Mouse (Mus musculus) lung, postnatal 4 days (tissue): ENCODE data around the gene Tnfrsf26.

Experiments
- DNase-seq, 2 experiments: peaks; one replicate each; pipeline ENCODE4 v3.0.0; 2021

The Tnfrsf26 gene

DNA sequence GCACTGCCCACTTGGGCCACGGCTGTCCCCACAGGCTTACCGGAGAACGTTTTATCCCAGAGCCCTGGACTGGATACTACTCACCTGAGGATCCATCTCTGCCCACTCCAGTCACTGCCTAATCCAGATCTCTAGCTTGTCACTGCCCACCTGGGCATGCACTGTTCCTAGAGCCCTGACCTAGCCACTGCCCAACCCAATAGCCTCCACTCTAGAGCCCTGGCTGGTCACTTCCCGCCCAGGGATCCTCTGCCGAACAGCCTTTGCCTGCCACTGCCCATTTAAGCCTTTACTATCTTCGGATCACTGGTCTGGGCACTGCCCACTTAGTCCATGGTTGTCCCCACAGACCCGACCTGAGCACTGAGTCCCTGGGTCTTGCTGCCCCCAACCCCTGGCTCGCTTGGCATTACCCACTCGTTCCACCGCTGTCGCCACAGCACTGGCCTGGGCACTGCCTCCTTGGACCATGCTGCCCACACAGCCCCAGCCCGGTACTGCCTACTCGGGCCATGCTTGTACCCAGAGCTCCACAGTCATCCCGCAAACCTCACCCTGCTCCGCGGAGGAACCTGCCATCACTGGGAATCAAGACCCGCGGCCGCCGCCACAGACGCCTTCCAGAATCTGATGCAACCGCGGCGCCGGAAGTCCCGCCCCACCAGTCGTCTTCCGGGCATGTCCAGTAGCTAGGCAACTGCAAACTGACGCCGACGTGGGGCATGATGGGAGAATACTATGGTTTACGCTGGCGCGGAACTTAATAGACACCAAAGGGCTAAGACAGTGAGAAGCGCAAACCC lies 28.9 kb downstream of the Tnfrsf26 start, which contains the start of gene Cars:
Gene Cars (minus strand): TSS at position 663 of the 803 bp plus-strand sequence.
- DNase-seq = peak; percentile 96

DNA sequence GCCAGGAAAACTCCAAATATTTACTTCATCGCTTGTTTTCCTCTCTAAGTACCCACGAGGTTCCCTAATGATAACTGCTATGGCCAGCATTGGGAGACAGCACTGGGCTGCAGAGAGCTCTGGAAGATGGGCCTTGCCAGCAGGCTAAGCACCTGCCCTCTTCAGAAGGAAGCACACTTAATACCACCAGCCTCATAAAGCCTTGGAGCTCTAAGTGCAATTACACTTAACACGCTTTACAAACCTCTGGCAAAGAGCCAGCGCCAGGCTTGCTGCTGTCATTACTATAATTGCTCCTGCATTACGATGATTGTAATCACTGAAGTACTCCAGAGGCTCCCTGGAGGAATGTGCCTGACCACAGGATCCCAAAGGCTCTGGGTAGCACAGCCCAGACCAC lies 33.7 kb downstream of the Tnfrsf26 start:
- no peak for DNase-seq

DNA sequence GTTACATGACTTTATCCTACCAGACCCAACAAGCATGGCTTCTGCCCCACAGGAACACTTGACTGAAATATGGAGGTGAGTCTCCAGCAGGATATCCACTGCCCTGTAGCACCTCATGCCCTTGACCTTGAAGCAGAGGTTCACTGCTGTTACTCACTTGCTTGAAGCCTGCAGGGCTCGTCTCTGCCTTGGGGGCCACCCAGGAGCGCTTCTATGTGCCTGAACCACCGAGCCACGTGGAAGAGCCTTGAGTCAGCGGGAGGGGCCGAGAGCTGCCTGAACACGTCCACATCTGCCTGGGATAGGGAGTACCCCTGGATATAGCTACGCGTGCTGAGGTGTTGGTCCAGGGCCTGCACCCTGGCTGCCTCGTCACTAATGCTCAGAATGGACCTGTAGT lies 36.3 kb downstream of the Tnfrsf26 start:
- no peak for DNase-seq

DNA sequence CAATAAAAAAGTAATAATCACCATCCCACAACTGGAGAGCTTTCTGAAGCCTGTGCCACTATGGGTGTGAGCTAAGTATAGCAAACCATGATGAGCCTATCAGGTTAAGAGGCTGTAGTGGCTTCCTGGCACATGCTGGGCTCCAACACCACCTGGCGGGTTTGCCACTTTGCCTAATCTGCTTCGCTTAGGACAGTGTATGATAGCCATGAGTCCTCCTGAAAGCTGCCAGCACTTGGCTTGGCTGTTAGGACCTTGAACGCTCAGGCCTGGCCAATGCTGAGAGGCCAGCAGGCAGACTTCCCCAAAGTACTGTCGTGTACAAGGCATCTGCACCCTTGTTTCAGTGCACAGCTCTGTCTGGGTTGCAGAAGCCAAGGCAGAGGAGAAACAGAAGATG lies 40.5 kb downstream of the Tnfrsf26 start:
- DNase-seq = no peak

DNA sequence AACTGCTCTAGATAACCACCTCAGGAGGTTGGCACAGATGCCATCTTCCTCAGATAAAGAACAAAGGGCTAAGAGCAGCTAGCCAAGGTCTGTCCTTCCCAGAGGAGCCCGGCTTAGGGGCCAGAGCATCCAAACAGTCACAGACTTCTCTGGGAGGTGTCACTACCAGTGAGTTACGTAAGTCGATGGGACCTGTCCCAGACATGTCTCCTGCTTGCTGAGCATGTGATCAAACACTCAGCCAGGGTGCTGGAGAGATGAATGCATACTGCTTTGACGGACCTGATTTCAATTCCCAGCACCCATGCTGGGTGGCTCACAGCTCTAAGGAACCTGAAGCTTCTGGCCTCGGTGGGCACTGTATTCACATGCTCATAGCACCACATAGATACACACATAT lies 40.9 kb downstream of the Tnfrsf26 start:
- no peak for DNase-seq

DNA sequence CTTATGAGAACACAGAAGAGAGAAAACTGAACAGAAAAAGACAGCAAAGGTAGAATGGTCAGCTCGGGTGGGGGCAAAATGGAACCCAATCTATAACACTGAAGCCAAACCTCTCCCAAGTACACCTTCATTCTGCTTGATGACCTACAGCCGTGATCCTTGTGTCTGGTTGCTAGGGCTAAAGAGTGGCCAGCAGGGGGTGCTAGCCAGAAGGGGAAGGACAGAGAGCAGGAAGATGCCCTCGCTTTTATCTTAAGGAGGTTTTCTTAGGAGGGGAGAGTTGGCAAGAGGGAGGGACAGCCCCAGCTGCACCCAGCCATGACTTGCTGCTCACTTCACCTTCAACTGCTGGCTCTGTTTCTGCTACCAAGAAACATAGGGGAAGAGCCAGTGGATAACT lies 44.6 kb downstream of the Tnfrsf26 start:
- DNase-seq = peak; percentile 58 to 72

DNA sequence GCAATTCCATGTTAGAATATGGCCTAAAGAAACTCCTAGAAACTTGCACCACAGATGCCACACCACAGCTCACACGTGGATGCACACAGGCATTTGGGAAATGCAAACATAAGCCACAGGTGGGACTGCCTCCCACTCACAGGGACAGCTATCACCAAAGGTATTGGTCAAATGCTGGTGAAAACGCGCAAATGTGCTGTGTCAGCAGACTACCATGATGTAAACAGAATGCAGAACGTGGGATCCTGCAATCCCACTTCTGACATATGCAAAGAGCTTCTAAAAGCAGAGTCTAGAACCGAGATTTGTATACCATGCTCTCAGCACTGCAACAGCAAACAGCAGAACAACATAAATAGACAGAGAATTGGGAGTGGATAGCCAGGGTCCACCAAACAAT lies 45.5 kb downstream of the Tnfrsf26 start:
- DNase-seq = no peak

DNA sequence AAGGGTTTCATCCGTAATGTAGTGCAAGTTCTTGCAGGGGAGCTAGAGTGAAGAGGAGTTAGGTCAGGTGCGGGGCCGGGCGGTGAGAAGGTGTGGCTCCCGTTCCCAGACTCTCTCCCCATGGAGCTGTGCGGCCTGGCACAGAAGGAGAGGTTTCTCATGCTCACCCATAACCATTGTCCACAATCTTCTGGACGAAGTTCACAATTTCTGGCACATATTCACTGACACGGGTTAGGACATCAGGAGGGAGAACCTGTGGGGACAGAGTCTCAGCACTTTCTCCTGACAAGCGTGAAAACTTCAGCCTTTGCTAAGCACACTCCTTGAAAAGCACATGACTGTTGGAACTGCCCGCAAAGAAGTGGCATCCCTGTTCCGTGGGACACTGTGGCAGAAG lies 52.8 kb downstream of the Tnfrsf26 start:
- no peak for DNase-seq

DNA sequence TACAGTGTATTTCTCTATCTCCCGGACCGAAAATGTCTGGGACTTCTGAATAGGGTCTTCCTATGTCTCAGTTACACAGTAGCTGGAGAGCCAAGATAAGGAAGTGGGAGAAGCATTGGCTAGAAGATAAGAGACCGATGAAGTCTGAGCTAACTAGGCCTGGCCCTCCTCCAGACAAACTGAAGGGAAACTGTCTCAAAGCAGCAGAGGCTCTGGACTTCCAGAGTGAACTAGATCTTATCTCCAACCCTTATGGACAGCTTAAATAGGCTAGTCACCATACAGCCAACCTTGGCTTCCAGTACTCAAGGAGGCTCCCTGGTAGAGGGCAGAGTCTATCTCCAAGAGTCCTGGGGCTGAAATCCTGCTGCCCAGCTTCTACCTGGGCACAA lies 62.9 kb downstream of the Tnfrsf26 start:
- DNase-seq = no peak

DNA sequence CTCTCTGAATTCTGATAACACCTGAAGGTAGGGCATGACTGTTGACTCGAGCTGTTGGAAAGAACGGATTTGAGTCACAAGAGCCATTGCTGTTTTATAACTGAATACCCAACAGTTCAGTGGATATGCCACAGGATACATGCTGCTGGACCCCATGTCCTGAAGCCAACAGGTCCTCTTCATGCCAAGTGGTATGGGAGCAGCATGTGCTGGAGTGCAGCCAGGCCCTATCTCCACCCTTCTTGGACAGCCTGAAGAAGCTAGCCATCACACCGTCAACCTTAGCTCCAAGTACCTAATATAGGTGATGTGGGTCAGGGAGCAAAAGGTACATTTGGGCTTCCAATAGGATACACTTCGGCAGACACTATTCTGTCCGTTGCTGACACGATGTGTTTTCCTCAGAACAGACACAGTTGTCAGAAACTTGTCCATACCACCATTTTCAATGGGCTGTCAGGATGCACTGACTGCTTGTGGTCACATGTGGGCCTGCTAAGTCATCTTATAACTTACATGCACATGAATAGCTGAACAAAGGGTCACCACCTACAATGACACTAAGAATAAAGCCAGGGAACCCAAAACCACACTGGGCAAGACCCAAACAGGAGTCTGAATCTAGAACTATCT lies 63.4 kb downstream of the Tnfrsf26 start:
- DNase-seq = no peak

DNA sequence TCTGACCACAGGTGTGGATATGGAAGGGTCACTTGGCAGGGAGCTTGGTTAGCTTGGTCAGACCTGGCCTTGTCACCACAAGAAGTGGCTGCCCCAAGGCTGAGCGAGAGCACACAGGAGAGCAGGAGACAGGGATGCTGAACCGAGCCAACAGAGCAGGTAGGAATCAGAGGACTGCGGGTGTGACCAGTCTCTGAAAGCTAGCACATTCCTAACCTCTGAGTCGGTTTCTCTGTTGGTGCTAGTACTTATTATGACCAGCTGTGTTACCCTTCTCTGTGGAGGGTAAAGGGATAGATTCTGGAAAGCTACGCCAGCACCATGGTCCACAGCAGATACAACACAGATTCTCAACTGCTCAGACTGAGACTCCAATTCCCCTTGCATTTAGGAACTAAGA lies 64.7 kb downstream of the Tnfrsf26 start:
- DNase-seq = no peak
